Mouse (Mus musculus) forebrain, embryonic 12.5 days (tissue): ENCODE data around the gene Ppp1r35. TPM values are rescaled to one million over a fixed set of nuclear protein-coding genes. Genes with fewer than 3 reads are reported as not detected.

Experiments used
- ATAC-seq: fragments of 200-750 bp; cut with Nextera tagmentation; 2 replicates; pipeline ENCODE4 v1.8.0; 2017; ENCODE audit warnings: moderate TSS enrichment; ENCODE audit not compliant: low FRiP score
- H3K27ac ChIP-seq: fragments of 300-500 bp; sonication (generic); 2 replicates; pipeline ENCODE4 v1.5.1; 2016; ENCODE audit warnings: mild to moderate bottlenecking
- H3K27me3 ChIP-seq: fragments of 300-500 bp; sonication (generic); 2 replicates; pipeline ENCODE4 v1.6.1; 2016; ENCODE audit warnings: mild to moderate bottlenecking
- H3K36me3 ChIP-seq: fragments of 300-500 bp; sonication (generic); replicated peaks from 2 replicates; pipeline ENCODE4 v1.6.1; 2016; ENCODE audit warnings: mild to moderate bottlenecking
- H3K4me1 ChIP-seq: fragments of 300-500 bp; sonication (generic); 2 replicates; pipeline ENCODE4 v1.6.1; 2016
- H3K4me2 ChIP-seq: fragments of 300-500 bp; sonication (generic); 2 replicates; pipeline ENCODE4 v1.6.1; 2016; ENCODE audit warnings: mild to moderate bottlenecking, moderate library complexity
- H3K4me3 ChIP-seq: fragments of 300-500 bp; sonication (generic); replicated peaks from 2 replicates; pipeline ENCODE4 v1.5.1; 2016; ENCODE audit warnings: mild to moderate bottlenecking
- H3K9ac ChIP-seq: fragments of 300-500 bp; sonication (generic); 2 replicates; pipeline ENCODE4 v1.6.1; 2016; ENCODE audit warnings: mild to moderate bottlenecking
- H3K9me3 ChIP-seq: fragments of 300-500 bp; sonication (generic); 2 replicates; pipeline ENCODE4 v1.6.1; 2016
- WGBS: fragments of 180-500 bp; shearing (Covaris S2); methylation state at CpG from one replicate; pipeline ENCODE4 v1.1.7; 2016; 5-methylcytosine and 5-hydroxymethylcytosine counted together
- polyA plus RNA-seq: library from polyadenylated mRNA; unstranded; fragments of >200 nt; fragmentation: Nextera tagmentation; extraction: Ambion mirVana; gene quantifications from 2 replicates; pipeline ENCODE4 v1.2.1, GENCODE M21; 2016

Gene Ppp1r35
- polyA plus RNA-seq = 55.7 and 60.1 TPM in 2 replicates

DNA sequence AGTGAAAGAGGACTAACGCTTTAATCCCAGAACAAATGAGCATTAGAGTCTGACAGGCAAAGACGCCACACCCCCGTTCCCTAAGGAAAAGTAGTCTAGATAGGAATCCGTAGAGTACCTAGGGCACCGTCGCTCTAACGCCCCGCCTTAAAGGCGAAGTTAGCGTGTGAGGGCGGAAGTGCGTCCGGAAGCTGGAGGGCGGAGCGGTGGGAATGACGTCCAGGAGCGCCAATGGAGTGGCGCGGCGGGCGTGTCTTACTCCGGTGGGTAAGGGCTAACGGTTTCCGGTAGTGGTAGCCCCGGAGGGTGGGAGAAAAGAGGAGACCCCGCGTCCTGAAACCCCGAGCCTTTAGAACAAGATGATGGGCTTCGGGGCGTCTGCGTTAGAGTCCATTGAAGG lies at the start of gene Ppp1r35:
TSS of gene Ppp1r35 (plus strand) at position 215 of the 400 bp plus-strand sequence.
- peaks cover 42% of the 10 kb centered on the region for H3K4me1 ChIP-seq
- WGBS = under 1% methylated on average over 31 of the region's 31 CpGs
- H3K4me2 ChIP-seq = peak within 1 kb of the TSS; percentile 98
- peak within 1 kb of the TSS; percentile 93 for H3K27ac ChIP-seq
- peak within 1 kb of the TSS; percentile 96 for H3K9ac ChIP-seq
- peak within 1 kb of the TSS; percentile 98 for H3K4me3 ChIP-seq
- H3K27me3 ChIP-seq = no peaks in the 10 kb centered on the region
- no peaks in the 10 kb centered on the region for H3K9me3 ChIP-seq
- H3K36me3 ChIP-seq = peaks cover 37% of the 10 kb centered on the region
- ATAC-seq = peak; percentile 97

DNA sequence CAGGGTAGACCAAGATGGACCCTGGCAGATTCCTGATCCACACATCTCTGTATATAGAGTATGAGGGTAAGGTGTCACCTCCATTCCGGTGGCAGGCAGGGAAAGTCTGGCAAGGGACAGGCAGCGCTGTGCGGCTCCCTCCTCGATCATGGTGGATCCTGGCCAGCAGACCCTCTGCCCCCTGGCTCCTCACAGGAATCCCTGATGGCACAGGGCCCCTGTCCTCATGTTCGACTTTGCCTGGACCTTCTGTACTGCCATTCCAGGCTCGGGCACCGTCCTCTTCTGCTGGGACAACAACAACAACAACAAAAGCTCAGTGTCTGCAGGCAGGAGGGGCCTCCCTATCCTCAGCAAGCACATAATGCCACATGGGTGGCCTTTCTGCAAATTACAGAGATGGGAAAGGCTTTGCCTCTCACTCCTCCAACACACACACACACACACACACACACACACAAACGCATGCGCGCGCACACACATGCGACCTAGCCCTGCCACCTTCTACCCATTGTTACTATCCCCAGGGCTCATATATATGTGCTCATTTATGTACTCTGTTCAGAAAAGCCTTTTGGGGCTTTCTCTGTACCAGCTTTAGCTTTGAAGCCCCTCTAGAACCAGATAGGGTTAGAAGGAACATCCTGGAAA lies 44.9 kb upstream of the Ppp1r35 start:
- Histone ChIP-seq H3K4me1 (peaks cover 59% of the 10 kb centered on the region), H3K36me3 (peaks cover 68% of the 10 kb centered on the region), H3K27me3 (no peaks in the 10 kb centered on the region), H3K9me3 (no peaks in the 10 kb centered on the region), H3K4me3 (peak overlapping the region; percentile 23), H3K9ac (peak overlapping the region; percentile 56), H3K4me2 (peak overlapping the region; percentile 55), H3K27ac (peak overlapping the region; percentile 99)
- 23% methylated on average over 12 of the region's 12 CpGs for WGBS
- ATAC-seq = peak; percentile 69

DNA sequence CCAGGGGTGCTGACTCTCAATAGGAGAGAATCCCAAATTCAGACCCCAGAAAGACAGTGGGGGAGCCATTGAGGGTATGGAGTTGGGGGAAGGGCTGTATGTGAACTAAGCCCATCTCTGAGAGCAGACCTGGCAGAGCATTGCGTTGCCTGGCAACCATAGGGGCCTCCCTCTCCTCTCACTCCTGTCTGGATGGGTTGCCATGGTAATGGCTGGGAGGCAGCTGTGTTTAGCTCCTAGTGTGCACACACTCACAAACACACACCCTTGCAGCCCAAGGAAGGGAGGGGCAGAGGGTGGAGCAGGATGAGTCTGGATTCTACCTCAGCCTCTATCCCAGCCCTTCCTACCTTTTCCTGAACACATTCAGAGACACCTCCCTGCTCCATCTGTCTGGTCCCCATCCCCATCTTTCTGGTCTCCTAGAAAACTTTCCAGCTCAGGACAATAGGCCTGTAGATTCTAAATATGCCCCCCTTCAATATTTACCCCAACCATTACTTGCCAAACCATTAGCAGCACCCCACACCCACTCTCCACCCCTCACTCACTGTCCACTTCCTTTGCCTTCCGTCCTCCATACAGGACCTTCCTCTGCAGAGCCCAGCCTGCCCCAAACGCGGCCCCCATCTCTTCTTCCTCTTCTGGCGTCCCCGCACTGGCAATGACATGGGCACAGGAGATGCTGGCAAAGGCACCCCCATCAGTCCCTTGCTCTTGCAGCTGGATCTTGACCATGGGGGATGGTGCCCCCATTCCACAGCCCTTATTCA lies 44.2 kb upstream of the Ppp1r35 start:
- 43% methylated on average over 6 of the region's 6 CpGs for WGBS
- Histone ChIP-seq H3K4me3 (peak overlapping the region; percentile 23), H3K9me3 (no peaks in the 10 kb centered on the region), H3K4me1 (peaks cover 66% of the 10 kb centered on the region), H3K9ac (peak overlapping the region; percentile 56), H3K4me2 (peak overlapping the region; percentile 55), H3K27ac (peak overlapping the region; percentile 99), H3K27me3 (no peaks in the 10 kb centered on the region), H3K36me3 (peaks cover 63% of the 10 kb centered on the region)
- ATAC-seq = peak; percentile 97

DNA sequence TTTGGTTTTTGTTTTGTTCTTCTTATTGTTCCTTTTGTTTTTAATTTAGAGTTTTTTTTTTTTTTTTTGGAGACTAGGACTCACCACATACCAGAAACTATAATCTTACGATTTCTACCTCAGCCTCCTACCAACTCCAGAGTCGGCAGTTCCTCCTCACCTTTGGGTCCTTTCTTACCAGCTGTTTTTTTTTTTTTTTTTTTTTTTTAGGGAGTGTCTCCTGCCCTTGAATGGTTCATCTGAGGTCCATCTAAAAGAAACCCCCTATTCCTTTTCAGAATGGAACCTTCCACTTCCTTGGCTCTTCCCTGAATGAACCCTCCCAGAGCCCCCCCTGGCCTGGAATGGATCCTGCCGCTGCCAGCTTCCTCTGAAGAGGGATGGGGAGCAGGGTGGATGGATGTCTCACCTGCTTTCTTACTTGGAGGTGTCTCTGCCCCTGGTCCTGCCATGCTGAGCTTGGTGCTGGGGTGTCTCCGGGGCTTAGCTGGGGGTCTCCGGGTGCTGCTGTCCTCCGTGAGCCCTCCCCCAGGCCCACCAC lies 41.2 kb upstream of the Ppp1r35 start:
- no peaks in the 10 kb centered on the region for H3K27me3 ChIP-seq
- H3K9ac ChIP-seq = peak overlapping the region; percentile 88
- ATAC-seq = no peak
- peak overlapping the region; percentile 93 for H3K4me2 ChIP-seq
- peak overlapping the region; percentile 88; the same call in 1 of the 2 replicates for H3K27ac ChIP-seq
- no peaks in the 10 kb centered on the region for H3K9me3 ChIP-seq
- peaks cover 73% of the 10 kb centered on the region for H3K4me1 ChIP-seq
- H3K4me3 ChIP-seq = no peak overlapping the region
- 91% methylated on average over 6 of the region's 6 CpGs for WGBS
- H3K36me3 ChIP-seq = peaks cover 43% of the 10 kb centered on the region

DNA sequence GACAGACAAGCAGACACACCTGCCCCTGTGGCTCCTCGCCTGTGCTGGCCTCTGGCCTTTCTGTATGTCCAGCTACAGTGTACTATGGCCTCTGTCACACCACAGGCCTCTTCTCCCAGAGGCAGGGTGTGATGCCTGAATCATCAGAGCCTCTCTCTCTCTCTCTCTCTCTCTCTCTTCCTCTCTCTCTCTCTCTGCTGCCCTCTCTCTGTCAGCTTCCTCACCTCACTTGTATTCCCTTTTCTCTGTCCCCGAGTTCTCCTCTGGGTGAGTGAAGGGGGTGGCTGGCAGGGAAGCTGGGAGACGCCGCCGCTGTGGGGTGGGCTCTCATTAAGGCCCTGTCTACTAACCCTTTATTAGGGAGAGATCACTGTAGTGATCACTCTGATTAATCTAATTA lies 40.1 kb upstream of the Ppp1r35 start:
- Histone ChIP-seq H3K27ac (peak overlapping the region; percentile 88), H3K9ac (peak overlapping the region; percentile 88), H3K27me3 (no peaks in the 10 kb centered on the region), H3K4me1 (peaks cover 65% of the 10 kb centered on the region), H3K4me3 (peak overlapping the region; percentile 74), H3K36me3 (peaks cover 33% of the 10 kb centered on the region), H3K4me2 (peak overlapping the region; percentile 93), H3K9me3 (no peaks in the 10 kb centered on the region)
- ATAC-seq = no peak
- WGBS = 22% methylated on average over 5 of the region's 5 CpGs

DNA sequence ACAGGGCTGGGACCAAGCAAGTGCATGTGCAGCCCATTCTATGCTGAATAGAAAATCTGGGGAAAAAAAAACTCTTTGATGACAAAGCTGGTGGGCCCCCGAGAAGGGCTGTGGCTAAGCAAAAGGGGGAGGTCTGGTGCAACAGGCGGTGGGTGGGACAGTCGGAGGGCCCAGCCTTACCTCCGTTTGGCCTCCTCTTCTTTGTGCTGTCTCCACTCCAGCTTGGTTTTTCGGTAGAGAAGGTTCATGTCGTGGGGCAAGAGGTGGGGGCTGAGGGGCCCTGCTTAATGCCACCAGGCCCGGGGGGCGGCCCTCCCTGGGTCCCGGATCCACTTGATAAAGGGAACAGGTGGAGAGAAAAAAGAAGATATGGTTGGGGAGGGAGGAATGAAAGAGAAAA lies 39.2 kb upstream of the Ppp1r35 start:
- ATAC-seq = no peak
- H3K4me3 ChIP-seq = peak overlapping the region; percentile 74
- H3K36me3 ChIP-seq = peaks cover 31% of the 10 kb centered on the region
- peak overlapping the region; percentile 88 for H3K27ac ChIP-seq
- no peaks in the 10 kb centered on the region for H3K27me3 ChIP-seq
- peak overlapping the region; percentile 93 for H3K4me2 ChIP-seq
- no peaks in the 10 kb centered on the region for H3K9me3 ChIP-seq
- peaks cover 57% of the 10 kb centered on the region for H3K4me1 ChIP-seq
- 28% methylated on average over 9 of the region's 9 CpGs for WGBS
- peak overlapping the region; percentile 88 for H3K9ac ChIP-seq

DNA sequence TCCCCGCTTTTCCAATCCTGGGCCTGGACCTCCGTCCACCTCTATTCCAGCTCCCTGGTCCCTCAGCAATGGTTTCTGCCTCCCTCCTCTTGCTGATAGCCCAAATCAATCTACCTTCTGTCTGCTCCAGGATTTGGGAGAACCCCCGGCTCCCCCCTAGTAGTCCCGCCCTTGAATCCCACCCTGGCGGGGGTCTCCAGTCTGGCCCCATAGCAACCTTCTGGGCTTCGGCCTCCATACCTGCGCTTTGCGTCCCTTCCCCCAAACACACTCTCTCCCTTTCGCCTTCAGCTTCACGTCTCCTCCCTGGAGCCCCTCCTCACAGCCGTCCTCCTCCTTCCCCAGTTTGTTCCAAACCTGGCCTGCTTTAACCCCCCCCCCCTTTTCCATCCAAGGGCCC lies 38.1 kb upstream of the Ppp1r35 start:
- H3K36me3 ChIP-seq = peaks cover 23% of the 10 kb centered on the region
- H3K9me3 ChIP-seq = no peaks in the 10 kb centered on the region
- H3K4me1 ChIP-seq = peaks cover 50% of the 10 kb centered on the region
- WGBS = 5% methylated on average over 11 of the region's 11 CpGs
- peak overlapping the region; percentile 88 for H3K27ac ChIP-seq
- 0 out of 2 replicates have a peak, but pooled peaks have one; percentile 3 for ATAC-seq
- peak overlapping the region; percentile 93 for H3K4me2 ChIP-seq
- no peaks in the 10 kb centered on the region for H3K27me3 ChIP-seq
- peak overlapping the region; percentile 88 for H3K9ac ChIP-seq
- H3K4me3 ChIP-seq = peak overlapping the region; percentile 74

GRCm38 (mm10) chr5:137741023-137741931 lies 37.4 kb upstream of the Ppp1r35 start, which contains the start of gene Nyap1:
Gene Nyap1, minus strand, starts transcription at chr5:137741607.
- Histone ChIP-seq H3K9ac (peak within 1 kb of the TSS; percentile 88), H3K4me2 (peak within 1 kb of the TSS; percentile 93), H3K9me3 (no peaks in the 10 kb centered on the region), H3K27me3 (no peaks in the 10 kb centered on the region), H3K36me3 (peaks cover 15% of the 10 kb centered on the region), H3K4me3 (peak within 1 kb of the TSS; percentile 74), H3K4me1 (peaks cover 46% of the 10 kb centered on the region), H3K27ac (peak within 1 kb of the TSS; percentile 88)
- ATAC-seq = peak; percentile 83
- 1% methylated on average over 67 of the region's 71 CpGs for WGBS

DNA sequence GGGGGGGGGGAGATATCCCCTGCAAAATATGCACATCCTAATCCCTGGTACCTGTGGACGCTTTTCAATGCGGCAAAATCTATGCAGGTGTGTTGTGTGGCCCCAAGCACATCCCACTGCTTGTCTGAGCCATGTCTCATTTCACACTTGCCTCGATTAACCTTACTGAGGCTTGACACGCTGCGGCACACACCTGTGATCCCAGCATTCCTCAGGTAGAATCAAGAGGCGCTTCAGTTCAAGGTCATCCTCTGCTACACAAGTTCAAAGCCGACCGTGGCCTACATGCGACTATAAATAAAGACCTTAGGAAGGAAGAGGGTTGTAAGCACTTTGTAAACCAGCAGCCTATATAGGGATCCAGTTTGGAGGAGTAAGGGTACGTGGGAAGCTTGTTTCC lies 36.6 kb upstream of the Ppp1r35 start:
- Histone ChIP-seq H3K9ac (no peak overlapping the region), H3K36me3 (peaks cover 9% of the 10 kb centered on the region), H3K4me1 (peaks cover 49% of the 10 kb centered on the region), H3K9me3 (no peaks in the 10 kb centered on the region), H3K4me3 (peak overlapping the region; percentile 74), H3K27ac (no peak overlapping the region), H3K4me2 (peak overlapping the region; percentile 93), H3K27me3 (no peaks in the 10 kb centered on the region)
- no peak for ATAC-seq
- WGBS = 81% methylated on average over 10 of the region's 10 CpGs

GRCm38 (mm10) chr5:137742836-137743235 lies 35.8 kb upstream of the Ppp1r35 start:
- no peaks in the 10 kb centered on the region for H3K27me3 ChIP-seq
- H3K27ac ChIP-seq = no peak overlapping the region
- peaks cover 53% of the 10 kb centered on the region for H3K4me1 ChIP-seq
- ATAC-seq = no peak
- H3K9me3 ChIP-seq = no peaks in the 10 kb centered on the region
- no peak overlapping the region for H3K4me2 ChIP-seq
- H3K9ac ChIP-seq = no peak overlapping the region
- H3K4me3 ChIP-seq = no peak overlapping the region
- 87% methylated on average over 6 of the region's 6 CpGs for WGBS
- peaks cover 5% of the 10 kb centered on the region for H3K36me3 ChIP-seq

- H3K9ac ChIP-seq = no peak overlapping the region
- H3K9me3 ChIP-seq = no peaks in the 10 kb centered on the region
- WGBS = 88% methylated on average over 7 of the region's 7 CpGs
- no peak overlapping the region for H3K4me2 ChIP-seq
- no peak overlapping the region for H3K4me3 ChIP-seq
- H3K4me1 ChIP-seq = peaks cover 53% of the 10 kb centered on the region
- no peak for ATAC-seq
- H3K27ac ChIP-seq = no peak overlapping the region
- peaks cover under 1% of the 10 kb centered on the region; the same call in 1 of the 2 replicates for H3K36me3 ChIP-seq
- no peaks in the 10 kb centered on the region for H3K27me3 ChIP-seq
These were observed 34.5 kb upstream of the Ppp1r35 start for GRCm38 (mm10) chr5:137744197-137744596.
